Mouse (Mus musculus) MN1 (cell line): ENCODE measurements at regions not wholly inside any gene's neighbourhood (a gene's known extent, or its start where the extent isn't known, plus 50 kb on each side); places are given as distances from the start of the nearest gene placed in this dataset.

ENCODE experiments used
- DNase-seq: peaks from one replicate; pipeline ENCODE4 v3.0.0-alpha.2; 2016; ENCODE audit warnings: low spot score

GRCm38 (mm10) chr3:3746542-3746941, 2004.1 kb upstream of the Gm8797 start:
- DNase-seq: no peak

DNA sequence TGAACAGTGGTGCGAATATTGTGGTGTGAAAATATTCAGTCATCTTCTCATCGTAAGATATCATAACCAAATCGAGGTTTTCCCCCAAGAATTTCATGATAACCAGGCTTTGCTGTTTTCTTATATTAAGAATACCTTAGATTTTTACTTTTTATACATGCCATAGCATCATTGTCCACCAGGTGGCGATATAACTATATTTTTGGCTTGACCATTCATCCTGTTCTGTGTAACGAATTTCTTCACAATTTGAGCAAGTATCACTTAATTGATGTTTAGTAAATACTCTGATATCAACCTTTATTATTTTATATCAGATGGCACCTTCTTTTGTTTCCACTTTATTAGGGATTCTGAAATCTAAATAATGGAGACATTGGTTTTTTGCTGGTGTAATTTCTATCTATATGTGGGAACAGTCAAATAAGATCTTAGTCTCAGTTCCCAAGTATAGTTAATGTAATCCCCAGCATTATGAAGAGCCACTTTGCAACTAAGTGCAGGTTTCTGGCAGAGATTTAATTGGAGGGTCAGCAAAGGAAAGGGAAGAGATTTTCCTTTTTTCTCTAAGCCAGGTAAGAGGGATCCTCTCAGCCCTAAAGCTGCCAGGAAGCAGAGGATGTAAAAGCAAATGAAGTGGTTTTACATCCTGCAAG, 1998.9 kb upstream of the Gm8797 start:
- DNase-seq: peak; percentile 38

GRCm38 (mm10) chr3:3761346-3761745, 1989.3 kb upstream of the Gm8797 start:
- DNase-seq: no peak

GRCm38 (mm10) chr3:3784200-3784599, 1966.4 kb upstream of the Gm8797 start:
- peak; percentile 51 for DNase-seq

DNA sequence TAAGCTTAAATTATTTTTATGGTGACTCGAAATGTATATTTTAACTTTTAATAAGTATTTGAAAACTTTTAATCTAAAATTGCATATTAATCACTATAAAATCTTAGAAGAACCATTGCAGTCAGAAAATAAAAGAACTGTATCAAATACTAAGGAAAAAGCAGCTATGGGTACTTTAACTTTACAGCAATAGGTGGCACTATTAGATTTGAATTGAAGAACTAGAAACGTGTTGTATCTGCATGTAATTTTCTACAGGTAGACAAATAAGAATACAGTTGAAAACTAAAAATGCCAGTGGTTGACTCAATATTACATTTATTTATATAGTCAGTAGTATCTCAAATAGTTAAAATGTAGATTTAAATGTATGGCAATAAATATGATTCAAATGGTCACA, 1964.6 kb upstream of the Gm8797 start:
- no peak for DNase-seq

- no peak for DNase-seq
Observed at GRCm38 (mm10) chr3:3807821-3808220, 1942.8 kb upstream of the Gm8797 start.

DNA sequence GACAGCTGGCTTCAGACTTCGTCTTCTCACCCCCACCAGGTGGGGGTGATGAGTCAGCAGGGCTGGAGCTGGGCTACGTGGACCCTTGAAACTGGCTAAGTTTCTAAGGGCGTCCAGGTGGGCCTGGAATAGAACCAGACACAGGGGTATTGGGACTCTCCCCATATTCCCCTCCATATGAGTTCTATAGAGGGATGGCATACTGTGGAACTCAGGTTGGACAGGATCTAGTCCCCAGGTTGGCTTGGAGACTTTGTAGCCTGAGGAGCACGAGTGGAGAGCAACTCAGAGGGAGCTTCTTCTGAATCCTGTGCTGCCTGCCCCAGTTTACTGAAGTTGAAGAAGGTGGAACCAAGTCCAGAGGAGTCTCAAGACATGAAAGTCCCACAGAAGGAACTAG, 1921.6 kb upstream of the Gm8797 start:
- no peak for DNase-seq

GRCm38 (mm10) chr3:3831411-3832286, 1919.0 kb upstream of the Gm8797 start:
- DNase-seq: no peak
